Mouse (Mus musculus) ovary, postnatal 14 days (tissue): ENCODE data around the gene Gpatch3.

Experiments
- DNase-seq: peaks from one replicate; pipeline ENCODE4 v3.0.0; 2022; ENCODE audit warnings: low spot score

Gene Gpatch3

GRCm38 (mm10) chr4:133574070-133574842 is at the start of gene Gpatch3:
Gene Gpatch3, plus strand, starts transcription at chr4:133574745.
- peak; percentile 80 for DNase-seq

GRCm38 (mm10) chr4:133527788-133528187 is 46.8 kb upstream of the Gpatch3 start:
- no peak for DNase-seq

DNA sequence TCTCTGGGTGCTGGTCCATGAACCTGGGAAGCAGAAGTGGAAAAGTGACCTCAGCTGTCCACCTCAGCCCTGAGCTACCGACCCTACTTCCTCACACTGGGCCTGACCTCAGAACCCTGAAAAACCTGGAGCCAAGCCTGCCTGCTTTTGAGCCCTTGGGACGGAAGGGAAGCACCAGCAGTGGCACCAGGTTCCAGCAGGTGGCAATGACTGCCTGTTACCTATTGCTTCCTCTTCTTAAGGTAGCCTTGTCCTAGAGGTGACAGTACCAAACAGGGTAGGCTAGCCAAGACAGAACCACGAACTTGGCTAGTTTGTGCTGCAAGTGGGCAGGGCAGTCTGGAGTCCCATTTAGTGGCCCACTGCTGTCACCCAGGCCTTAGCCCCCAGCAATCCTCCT is 41.8 kb upstream of the Gpatch3 start:
- DNase-seq, result no peak

DNA sequence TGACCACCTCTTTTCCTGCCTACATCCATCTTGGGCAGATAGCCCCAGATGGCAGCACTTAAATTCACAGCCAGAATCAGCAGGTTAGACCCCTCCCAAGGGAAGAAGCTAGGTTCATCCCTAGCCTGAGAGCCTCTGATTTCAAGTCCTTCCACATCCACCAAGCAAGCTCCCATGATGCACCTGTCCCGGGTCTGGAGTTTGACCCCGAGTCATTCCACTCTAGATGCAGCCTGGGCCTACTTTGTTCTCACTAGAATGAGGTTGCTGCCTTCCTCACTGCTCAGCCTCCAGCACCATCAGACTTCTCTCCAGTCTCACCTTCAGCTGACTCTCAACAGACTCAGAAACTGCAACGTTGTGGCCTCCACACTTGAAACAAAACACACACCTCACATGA is 38.5 kb upstream of the Gpatch3 start:
- no peak for DNase-seq

GRCm38 (mm10) chr4:133536652-133537051 is 37.9 kb upstream of the Gpatch3 start:
- DNase-seq, result no peak

DNA sequence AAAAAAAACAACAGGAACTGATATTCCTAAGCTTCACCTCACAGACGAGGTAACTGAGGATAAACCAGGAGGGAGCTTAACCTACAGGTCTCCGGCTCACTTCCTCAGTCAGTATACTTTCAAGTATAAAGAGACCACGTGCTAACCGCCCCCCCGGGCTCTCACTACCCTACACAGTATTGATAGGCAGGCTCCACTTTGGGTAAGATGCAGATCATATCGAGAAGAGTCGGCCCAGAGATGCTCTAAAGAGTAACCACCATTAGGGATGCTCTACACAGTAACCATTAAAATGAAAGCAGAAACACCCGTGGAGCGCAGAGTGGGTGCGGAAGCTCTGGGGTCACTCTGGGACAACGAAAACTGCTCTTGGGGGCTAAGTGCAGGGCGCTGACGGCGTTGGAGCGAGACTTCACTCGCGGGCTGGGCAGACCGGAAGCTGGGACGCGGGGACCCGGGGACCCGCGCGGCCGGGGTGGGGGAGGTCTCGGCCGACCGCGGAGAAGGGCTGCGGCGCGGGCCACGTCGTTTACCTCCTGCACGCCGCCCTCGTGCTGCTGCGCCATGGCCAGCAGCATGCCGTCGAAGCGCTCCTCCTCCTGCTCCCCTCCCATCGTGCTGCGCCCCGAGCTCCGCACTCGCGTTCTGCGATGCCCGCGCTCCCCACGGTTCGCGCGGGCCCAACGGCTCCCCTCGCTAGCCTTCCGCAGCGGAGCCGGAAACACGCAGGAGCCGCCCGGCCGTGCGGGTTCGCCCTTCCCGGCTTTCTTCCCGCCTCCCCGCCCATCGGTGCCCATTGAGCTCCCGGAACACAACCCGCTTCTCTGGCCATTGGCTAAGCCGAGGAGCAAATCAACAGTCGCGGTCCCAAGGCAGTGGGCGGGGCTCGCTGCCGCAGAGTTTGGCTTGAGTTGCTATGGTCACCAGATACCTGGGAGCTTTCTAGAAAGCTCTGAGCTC is 29.0 kb upstream of the Gpatch3 start, which contains the start of gene Nudc:
Gene Nudc, minus strand, starts transcription at position 725 of the 960 bp plus-strand sequence.
- DNase-seq, result peak; percentile 88

DNA sequence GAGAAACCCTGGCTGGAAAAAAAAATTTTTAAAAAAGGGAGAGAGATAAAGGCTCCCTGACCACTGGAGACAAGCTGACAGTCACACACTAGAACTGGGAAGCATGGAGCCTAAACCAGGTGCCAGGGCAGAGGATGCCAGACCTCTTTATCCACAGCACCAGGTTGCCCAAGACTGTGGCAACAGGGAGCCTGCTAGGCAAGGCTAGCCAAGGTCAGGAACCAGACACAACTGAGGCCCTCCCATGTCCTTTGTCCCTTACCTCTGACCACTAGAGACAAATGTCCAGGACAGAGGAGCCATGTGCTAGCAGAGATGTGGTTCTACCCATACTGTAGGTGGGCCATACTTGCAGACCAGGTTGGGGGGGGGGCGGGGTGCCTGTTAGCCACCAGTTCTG is 22.5 kb upstream of the Gpatch3 start:
- no peak for DNase-seq

DNA sequence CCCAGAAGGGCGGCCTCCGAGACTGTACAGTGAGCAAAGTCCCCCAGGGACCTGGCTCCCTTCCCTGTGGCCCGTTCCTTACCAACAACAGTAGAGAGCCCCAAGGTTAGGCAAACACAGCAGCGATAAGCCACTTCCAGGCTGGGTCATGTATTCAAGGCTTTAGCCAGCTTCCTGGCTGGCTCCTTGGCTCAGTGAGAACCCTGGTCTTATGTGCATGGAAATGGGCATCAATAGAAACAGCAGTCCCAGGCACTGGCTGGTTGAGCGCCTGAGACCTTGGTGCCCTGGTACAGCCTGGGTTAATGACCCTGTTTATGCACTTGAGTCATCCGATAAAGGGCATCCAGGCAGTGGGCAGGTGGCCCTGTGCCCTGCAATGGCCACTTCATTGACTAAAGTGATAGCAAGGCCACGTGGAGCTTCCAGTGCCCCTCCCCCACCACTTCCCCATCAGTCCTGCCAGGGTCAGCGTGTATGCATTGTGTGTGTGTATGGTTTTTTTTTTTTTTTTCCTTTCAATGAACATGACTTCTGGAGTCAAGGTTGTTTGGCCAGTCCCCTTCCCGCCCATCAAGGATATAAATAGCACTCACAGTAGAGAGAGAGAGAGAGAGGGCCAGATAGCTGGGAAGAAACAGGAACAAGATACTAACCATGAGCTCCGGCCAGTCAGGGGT is 21.6 kb upstream of the Gpatch3 start, which contains the start of gene Nr0b2:
Gene Nr0b2, plus strand, starts transcription at position 609 of the 680 bp plus-strand sequence.
- DNase-seq, result no peak

- DNase-seq, result no peak
Observed at GRCm38 (mm10) chr4:133553448-133554330, 20.9 kb upstream of the Gpatch3 start.

DNA sequence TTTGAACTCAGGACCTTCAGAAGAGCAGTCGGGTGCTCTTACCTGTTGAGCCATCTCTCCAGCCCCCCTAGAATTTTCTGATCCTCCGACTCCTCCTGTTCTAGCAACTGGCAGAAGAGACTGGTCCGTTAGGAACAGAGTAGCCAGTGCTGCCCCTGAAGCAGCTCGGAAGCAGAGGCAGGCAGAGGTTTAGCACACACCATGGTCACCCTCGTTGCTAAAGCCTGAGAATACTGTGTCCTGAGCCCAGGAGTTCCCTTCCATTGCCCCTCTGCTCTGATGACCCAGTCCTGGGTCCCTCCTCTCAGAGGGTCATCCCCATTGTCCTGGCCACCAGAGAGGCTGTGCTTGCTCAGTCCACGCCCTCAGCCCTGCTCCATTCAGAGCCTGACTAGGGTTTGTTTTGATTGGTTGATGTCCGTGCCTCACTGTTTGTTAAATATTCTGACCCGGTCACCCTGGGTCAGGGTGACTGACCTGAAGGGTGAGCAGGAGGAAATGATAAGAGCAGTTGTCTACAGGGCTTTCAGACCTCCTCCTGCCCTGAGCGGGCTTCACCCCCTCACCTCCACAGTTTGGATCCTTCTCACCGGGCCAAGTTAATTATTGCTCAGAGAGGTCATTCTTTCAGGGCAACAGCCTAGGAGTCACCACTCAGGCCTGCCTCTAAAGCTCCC is 17.4 kb upstream of the Gpatch3 start:
- DNase-seq, result no peak

- DNase-seq, result no peak
Observed at GRCm38 (mm10) chr4:133559846-133560245, 14.7 kb upstream of the Gpatch3 start.

GRCm38 (mm10) chr4:133561622-133562021 is 12.9 kb upstream of the Gpatch3 start:
- no peak for DNase-seq

DNA sequence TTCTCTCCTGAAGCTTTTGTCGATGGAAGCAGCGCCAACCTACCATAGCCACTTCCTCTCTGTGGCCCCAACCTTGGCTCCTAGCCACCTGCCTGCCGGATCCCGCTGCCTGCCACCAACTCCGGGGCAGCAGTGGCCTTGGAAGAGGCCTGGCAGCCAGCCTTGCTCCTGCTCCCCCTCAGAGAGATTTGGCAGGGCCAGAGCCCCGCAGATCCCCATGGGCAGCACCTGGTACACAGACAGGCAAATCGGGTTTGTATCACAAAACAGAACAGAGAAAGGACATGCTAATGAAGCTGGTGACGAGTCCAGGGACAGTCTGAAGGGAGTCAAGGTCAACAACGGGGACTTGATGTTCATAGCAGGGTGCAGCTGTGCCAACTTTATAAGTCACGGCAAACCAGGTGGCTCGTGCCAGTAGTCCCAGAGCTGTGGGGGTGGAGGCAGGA is 11.4 kb upstream of the Gpatch3 start:
- no peak for DNase-seq

DNA sequence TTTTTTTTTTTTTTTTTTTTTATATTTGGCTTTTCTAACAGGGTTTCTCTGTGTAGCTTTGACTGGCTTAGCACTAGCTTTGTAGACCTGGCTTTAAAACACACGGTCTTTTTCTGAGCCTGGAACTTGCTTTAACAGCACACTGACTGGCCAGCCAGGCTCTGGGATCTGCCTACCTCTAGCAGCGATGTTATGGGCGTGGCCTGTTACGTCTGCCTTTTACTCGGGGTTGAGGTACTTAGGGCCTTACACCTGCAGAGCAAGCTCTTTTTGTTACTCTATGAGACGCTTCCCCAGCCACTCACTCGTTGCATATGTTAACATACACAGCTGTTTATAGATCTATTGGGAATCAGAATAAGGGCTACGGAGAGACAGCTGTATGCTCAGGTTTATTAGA is 7.3 kb upstream of the Gpatch3 start:
- no peak for DNase-seq

DNA sequence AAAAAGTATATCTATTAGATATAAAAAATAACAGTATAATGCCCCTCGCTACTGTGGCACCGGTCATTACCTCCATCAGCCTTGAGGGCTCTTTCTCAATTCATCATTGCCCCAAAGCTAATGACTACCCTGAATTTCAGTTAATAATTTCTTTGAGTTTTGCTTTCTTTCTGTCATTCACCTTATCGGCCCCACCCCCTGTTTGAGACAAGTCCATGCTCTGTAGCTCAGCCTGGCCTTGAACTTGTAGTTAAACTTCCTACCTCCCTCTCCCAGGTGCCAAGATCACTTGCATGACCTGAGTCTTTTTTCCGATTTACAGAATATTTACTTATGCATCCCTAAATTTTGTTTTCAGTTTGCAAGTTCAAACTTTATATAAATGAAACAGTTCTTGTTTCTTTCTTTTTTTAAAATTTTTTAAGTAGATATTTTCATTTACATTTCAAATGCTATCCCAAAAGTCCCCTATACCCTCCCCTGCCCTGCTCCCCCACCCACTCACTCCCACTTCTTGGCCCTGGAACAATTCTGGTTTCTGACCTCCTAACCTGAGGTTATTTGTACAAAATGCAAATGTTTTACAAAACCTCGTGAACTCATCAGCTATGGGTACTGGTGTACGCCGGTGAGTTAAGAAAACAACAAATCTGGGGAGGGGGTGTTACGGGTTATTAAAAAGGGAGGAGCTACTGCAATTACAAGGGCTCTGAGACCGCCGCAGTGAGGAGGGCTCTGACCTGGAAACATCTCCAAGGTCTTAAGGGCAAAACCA is 5.1 kb upstream of the Gpatch3 start:
- DNase-seq, result no peak

- DNase-seq, result no peak
Observed at GRCm38 (mm10) chr4:133570066-133570466, 4.5 kb upstream of the Gpatch3 start.

DNA sequence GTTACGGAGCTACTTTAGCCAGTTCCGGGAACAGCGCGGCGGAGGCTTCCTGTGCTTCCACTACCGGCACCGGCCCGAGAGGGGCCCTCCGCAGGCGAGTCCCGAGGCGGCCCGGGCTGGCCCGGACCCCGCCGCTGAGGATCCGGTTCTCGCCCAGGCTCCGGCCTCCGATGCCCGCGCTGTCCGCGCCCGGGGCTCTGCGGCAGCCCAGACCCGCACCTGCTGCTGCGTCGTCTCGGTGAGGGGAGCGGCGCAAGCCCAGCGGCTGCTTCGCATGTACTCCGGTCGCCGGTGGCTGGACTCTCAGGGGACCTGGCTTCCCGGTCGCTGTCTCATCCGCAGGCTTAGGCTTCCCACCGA is 278 bp downstream of the Gpatch3 start:
- DNase-seq, result no peak

- no peak for DNase-seq
Observed at GRCm38 (mm10) chr4:133577983-133578382, 3.4 kb downstream of the Gpatch3 start.

DNA sequence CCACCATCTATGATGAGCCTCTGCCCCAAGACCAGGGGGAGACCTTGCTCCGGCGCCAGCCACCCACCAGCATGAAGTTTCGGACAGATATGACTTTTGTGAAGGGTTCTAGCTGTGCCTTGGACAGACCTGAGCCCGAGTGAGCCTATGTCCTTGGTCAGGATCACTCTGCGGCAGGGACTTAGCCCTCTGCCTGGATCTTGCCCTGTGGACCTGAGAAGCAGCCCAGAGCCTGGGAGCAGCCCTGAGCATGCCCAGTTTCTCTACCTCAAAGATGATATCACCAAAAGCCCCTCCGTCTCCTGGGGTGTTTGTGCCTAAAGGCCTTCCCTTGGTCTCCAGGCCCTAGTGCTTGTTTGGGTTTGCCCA is 9.1 kb downstream of the Gpatch3 start:
- DNase-seq, result no peak
